Mouse (Mus musculus): ENCODE measurements around the gene Snrnp200. TPM values are rescaled to one million over a fixed set of nuclear protein-coding genes. Genes with fewer than 3 reads are reported as not detected.

Gene Snrnp200
- total RNA-seq, 2 experiments from 2014 or later = 64.8 to 71.2 TPM

Other genes starting within 250 kb of the Snrnp200 start
- 1 to 10 TPM; 6.2 to 6.4 TPM for gene Ap4e1, start 199.7 kb upstream of the Snrnp200 start, total RNA-seq (2021)
- gene Blvra, start 137.7 kb upstream of the Snrnp200 start, total RNA-seq (2021) = 10 to 100 TPM; 19.0 to 19.9 TPM
- 1 to 10 TPM; 1.9 to 2.0 TPM for gene Ncaph, start 74.4 kb upstream of the Snrnp200 start, total RNA-seq (2021)
- 10 to 100 TPM; 12.0 to 15.8 TPM for gene Itpripl1, start 64.9 kb upstream of the Snrnp200 start, total RNA-seq (2021)
- under 1 TPM; 0.17 to 0.38 TPM for gene 1810024B03Rik, start 106 bp upstream of the Snrnp200 start, total RNA-seq (2021)
- gene Ciao1, start 39.4 kb downstream of the Snrnp200 start, total RNA-seq (2021) = 10 to 100 TPM; 60.5 to 63.5 TPM
- gene Tmem127, start 39.5 kb downstream of the Snrnp200 start, total RNA-seq (2021) = 10 to 100 TPM; 27.9 to 28.3 TPM
- gene Stard7, start 61.8 kb downstream of the Snrnp200 start, total RNA-seq (2021) = 100 to 1,000 TPM; 157 to 170 TPM
- gene Dusp2, start 127.8 kb downstream of the Snrnp200 start, total RNA-seq (2021) = under 1 TPM; 0.36 to 0.38 TPM
- gene Astl, start 130.3 kb downstream of the Snrnp200 start, total RNA-seq (2021) = not detected
- 1 to 10 TPM in 1 of 2 experiments, under 1 TPM in 1; 0.80 to 1.2 TPM for gene Adra2b, start 154.8 kb downstream of the Snrnp200 start, total RNA-seq (2021)
- not detected for gene Gpat2, start 216.8 kb downstream of the Snrnp200 start, total RNA-seq (2021)
- 10 to 100 TPM; 34.1 to 44.3 TPM for gene Fahd2a, start 236.2 kb downstream of the Snrnp200 start, total RNA-seq (2021)

Data from heart, postnatal 36 days (tissue).